Mouse (Mus musculus) hindbrain, embryonic 13.5 days (tissue): ENCODE measurements at regions not wholly inside any gene's neighbourhood (a gene's known extent, or its start where the extent isn't known, plus 50 kb on each side); places are given as distances from the start of the nearest gene placed in this dataset.

Experiments used
- ATAC-seq: fragments of 200-750 bp; cut with Nextera tagmentation; 2 replicates; pipeline ENCODE4 v1.8.0; 2017; ENCODE audit warnings: moderate TSS enrichment; ENCODE audit not compliant: low FRiP score
- H3K27ac ChIP-seq: fragments of 300-500 bp; sonication (generic); 2 replicates; pipeline ENCODE4 v1.5.1; 2015; ENCODE audit warnings: inconsistent platforms, mild to moderate bottlenecking, moderate library complexity
- H3K27me3 ChIP-seq: fragments of 300-500 bp; sonication (generic); 2 replicates; pipeline ENCODE4 v1.6.1; 2015; ENCODE audit warnings: mild to moderate bottlenecking, inconsistent platforms
- H3K36me3 ChIP-seq: fragments of 300-500 bp; sonication (generic); 2 replicates; pipeline ENCODE4 v1.6.1; 2015; ENCODE audit warnings: mild to moderate bottlenecking, inconsistent platforms
- H3K4me1 ChIP-seq: fragments of 300-500 bp; sonication (generic); replicated peaks from 2 replicates; pipeline ENCODE4 v1.6.1; 2015; ENCODE audit warnings: inconsistent platforms
- H3K4me2 ChIP-seq: fragments of 300-500 bp; sonication (generic); 2 replicates; pipeline ENCODE4 v1.6.1; 2015; ENCODE audit warnings: inconsistent platforms, mild to moderate bottlenecking, moderate library complexity
- H3K4me3 ChIP-seq: fragments of 300-500 bp; sonication (generic); 2 replicates; pipeline ENCODE4 v1.5.1; 2015; ENCODE audit warnings: mild to moderate bottlenecking, inconsistent platforms
- H3K9ac ChIP-seq: fragments of 300-500 bp; sonication (generic); 2 replicates; pipeline ENCODE4 v1.6.1; 2015; ENCODE audit warnings: mild to moderate bottlenecking, inconsistent platforms
- H3K9me3 ChIP-seq: fragments of 300-500 bp; sonication (generic); 2 replicates; pipeline ENCODE4 v1.6.1; 2016; ENCODE audit warnings: inconsistent platforms
- WGBS: fragments of 180-500 bp; shearing (Covaris S2); methylation state at CpG from one replicate; pipeline ENCODE4 v1.1.7; 2015; 5-methylcytosine and 5-hydroxymethylcytosine counted together

GRCm38 (mm10) chr2:48564170-48564569 lies 249.7 kb upstream of the Acvr2a start:
- Histone ChIP-seq H3K4me3 (no peak overlapping the region), H3K4me2 (no peak overlapping the region), H3K27ac (no peak overlapping the region), H3K36me3 (no peaks in the 10 kb centered on the region), H3K27me3 (no peaks in the 10 kb centered on the region), H3K9me3 (no peaks in the 10 kb centered on the region), H3K9ac (no peak overlapping the region), H3K4me1 (no peaks in the 10 kb centered on the region)
- no peak for ATAC-seq
- WGBS: 86% methylated on average over 4 of the region's 4 CpGs

- Histone ChIP-seq H3K9me3 (no peaks in the 10 kb centered on the region), H3K4me2 (no peak overlapping the region), H3K27ac (no peak overlapping the region), H3K27me3 (no peaks in the 10 kb centered on the region), H3K4me3 (no peak overlapping the region), H3K36me3 (no peaks in the 10 kb centered on the region), H3K9ac (no peak overlapping the region), H3K4me1 (no peaks in the 10 kb centered on the region)
- ATAC-seq: no peak
- WGBS: 71% methylated on average over 6 of the region's 6 CpGs
These were observed 246.0 kb upstream of the Acvr2a start for GRCm38 (mm10) chr2:48567871-48568270.

- no peak overlapping the region for H3K4me3 ChIP-seq
- no peaks in the 10 kb centered on the region for H3K36me3 ChIP-seq
- 33% methylated on average over 7 of the region's 7 CpGs for WGBS
- ATAC-seq: no peak; the same call in 1 of the 2 replicates
- H3K4me1 ChIP-seq: peaks cover 8% of the 10 kb centered on the region; the same call in 1 of the 2 replicates
- H3K27ac ChIP-seq: no peak overlapping the region
- no peaks in the 10 kb centered on the region for H3K27me3 ChIP-seq
- no peaks in the 10 kb centered on the region for H3K9me3 ChIP-seq
- H3K9ac ChIP-seq: no peak overlapping the region
- H3K4me2 ChIP-seq: no peak overlapping the region
These were observed 227.6 kb upstream of the Acvr2a start for GRCm38 (mm10) chr2:48586162-48586830.

- Histone ChIP-seq H3K9ac (no peak overlapping the region), H3K9me3 (no peaks in the 10 kb centered on the region)
- ATAC-seq: no peak
These were observed 227.1 kb upstream of the Acvr2a start for GRCm38 (mm10) chr2:48586831-48587169.

GRCm38 (mm10) chr2:48589709-48590108 lies 224.2 kb upstream of the Acvr2a start:
- H3K27ac ChIP-seq: no peak overlapping the region
- H3K4me2 ChIP-seq: no peak overlapping the region
- no peaks in the 10 kb centered on the region for H3K27me3 ChIP-seq
- no peak for ATAC-seq
- H3K9me3 ChIP-seq: no peaks in the 10 kb centered on the region
- H3K4me1 ChIP-seq: peaks cover 8% of the 10 kb centered on the region; the same call in 1 of the 2 replicates
- H3K4me3 ChIP-seq: no peak overlapping the region
- no peaks in the 10 kb centered on the region for H3K36me3 ChIP-seq
- H3K9ac ChIP-seq: no peak overlapping the region

More at GRCm38 (mm10) chr2:48586831-48587169, 227.1 kb upstream of the Acvr2a start:
- H3K4me1 ChIP-seq: peaks cover 8% of the 10 kb centered on the region; the same call in 1 of the 2 replicates
- H3K4me2 ChIP-seq: no peak overlapping the region
- WGBS: 51% methylated on average over 4 of the region's 4 CpGs
- no peaks in the 10 kb centered on the region for H3K27me3 ChIP-seq
- H3K4me3 ChIP-seq: no peak overlapping the region
- no peak overlapping the region for H3K27ac ChIP-seq
- no peaks in the 10 kb centered on the region for H3K36me3 ChIP-seq

GRCm38 (mm10) chr2:48597793-48598583 lies 215.9 kb upstream of the Acvr2a start:
- Histone ChIP-seq H3K4me2 (no peak overlapping the region), H3K36me3 (no peaks in the 10 kb centered on the region), H3K9ac (no peak overlapping the region), H3K27me3 (no peaks in the 10 kb centered on the region), H3K4me3 (no peak overlapping the region), H3K9me3 (no peaks in the 10 kb centered on the region), H3K27ac (no peak overlapping the region), H3K4me1 (peaks cover 6% of the 10 kb centered on the region)
- 24% methylated on average over 5 of the region's 5 CpGs for WGBS
- no peak for ATAC-seq

GRCm38 (mm10) chr2:48599367-48599766 lies 214.5 kb upstream of the Acvr2a start:
- H3K27me3 ChIP-seq: no peaks in the 10 kb centered on the region
- no peak overlapping the region for H3K27ac ChIP-seq
- peaks cover 6% of the 10 kb centered on the region for H3K4me1 ChIP-seq
- no peaks in the 10 kb centered on the region for H3K36me3 ChIP-seq
- no peak overlapping the region for H3K4me2 ChIP-seq
- H3K9me3 ChIP-seq: no peaks in the 10 kb centered on the region
- ATAC-seq: no peak
- 59% methylated on average over 5 of the region's 5 CpGs for WGBS
- no peak overlapping the region for H3K9ac ChIP-seq
- H3K4me3 ChIP-seq: no peak overlapping the region

- WGBS: 46% methylated on average over 8 of the region's 8 CpGs
- H3K27me3 ChIP-seq: no peaks in the 10 kb centered on the region
- no peak overlapping the region for H3K9ac ChIP-seq
- no peaks in the 10 kb centered on the region for H3K9me3 ChIP-seq
- H3K4me3 ChIP-seq: no peak overlapping the region
- no peak for ATAC-seq
- no peaks in the 10 kb centered on the region for H3K36me3 ChIP-seq
- peaks cover 6% of the 10 kb centered on the region for H3K4me1 ChIP-seq
- no peak overlapping the region for H3K4me2 ChIP-seq
- H3K27ac ChIP-seq: no peak overlapping the region
These were observed 212.1 kb upstream of the Acvr2a start for GRCm38 (mm10) chr2:48601855-48602254.

- ATAC-seq: no peak
- Histone ChIP-seq H3K36me3 (no peaks in the 10 kb centered on the region), H3K9ac (no peak overlapping the region), H3K27ac (no peak overlapping the region), H3K9me3 (no peaks in the 10 kb centered on the region), H3K27me3 (no peaks in the 10 kb centered on the region), H3K4me2 (no peak overlapping the region), H3K4me3 (no peak overlapping the region), H3K4me1 (no peaks in the 10 kb centered on the region; the same call in 1 of the 2 replicates)
- 94% methylated on average over 3 of the region's 3 CpGs for WGBS
These were observed 204.4 kb upstream of the Acvr2a start for GRCm38 (mm10) chr2:48609466-48609865.

GRCm38 (mm10) chr2:48612251-48612650 lies 201.7 kb upstream of the Acvr2a start:
- Histone ChIP-seq H3K36me3 (no peaks in the 10 kb centered on the region), H3K4me3 (no peak overlapping the region), H3K27me3 (no peaks in the 10 kb centered on the region), H3K9ac (no peak overlapping the region), H3K9me3 (no peaks in the 10 kb centered on the region), H3K4me1 (no peaks in the 10 kb centered on the region; the same call in 1 of the 2 replicates), H3K4me2 (no peak overlapping the region), H3K27ac (no peak overlapping the region)
- WGBS: 52% methylated on average over 3 of the region's 3 CpGs
- ATAC-seq: no peak

GRCm38 (mm10) chr2:48617141-48617699 lies 196.7 kb upstream of the Acvr2a start:
- Histone ChIP-seq H3K4me2 (no peak overlapping the region), H3K9ac (no peak overlapping the region), H3K27ac (no peak overlapping the region), H3K9me3 (no peaks in the 10 kb centered on the region), H3K4me1 (no peaks in the 10 kb centered on the region; the same call in 1 of the 2 replicates), H3K4me3 (no peak overlapping the region), H3K36me3 (no peaks in the 10 kb centered on the region), H3K27me3 (no peaks in the 10 kb centered on the region)
- no peak for ATAC-seq
- WGBS: 35% methylated on average over 3 of the region's 3 CpGs

GRCm38 (mm10) chr2:48619042-48619441 lies 194.9 kb upstream of the Acvr2a start:
- no peak overlapping the region for H3K4me2 ChIP-seq
- no peaks in the 10 kb centered on the region for H3K36me3 ChIP-seq
- H3K27ac ChIP-seq: no peak overlapping the region
- H3K9ac ChIP-seq: no peak overlapping the region
- 73% methylated on average over 5 of the region's 5 CpGs for WGBS
- no peak overlapping the region for H3K4me3 ChIP-seq
- no peaks in the 10 kb centered on the region for H3K4me1 ChIP-seq
- no peaks in the 10 kb centered on the region for H3K9me3 ChIP-seq
- ATAC-seq: no peak
- H3K27me3 ChIP-seq: no peaks in the 10 kb centered on the region
